Mouse (Mus musculus) adipocyte (in vitro differentiated cells): ENCODE data around the gene Fam208b.
"Not testable (repeated sequence)": the region's sequence is repeated elsewhere in the genome, so short reads cannot be mapped to it uniquely, and the experiment has no call there.

Experiments used
- DNase-seq: peaks from one replicate; pipeline ENCODE4 v3.0.0-alpha.2; 2016; ENCODE audit warnings: low spot score

Gene Fam208b

GRCm38 (mm10) chr13:3563130-3563529 is 47.8 kb downstream of the Fam208b start:
- DNase-seq = no peak

- no peak for DNase-seq
These were observed 63.1 kb downstream of the Fam208b start for GRCm38 (mm10) chr13:3547856-3548255.

GRCm38 (mm10) chr13:3547410-3547809 is 63.5 kb downstream of the Fam208b start:
- DNase-seq = no peak

- no peak for DNase-seq
These were observed 66.0 kb downstream of the Fam208b start for GRCm38 (mm10) chr13:3544925-3545324.

- no peak for DNase-seq
These were observed 66.6 kb downstream of the Fam208b start for GRCm38 (mm10) chr13:3544077-3544874.

GRCm38 (mm10) chr13:3541159-3541782 is 69.6 kb downstream of the Fam208b start:
- DNase-seq = no peak

- no peak for DNase-seq
These were observed 70.7 kb downstream of the Fam208b start for GRCm38 (mm10) chr13:3540166-3540565.

- DNase-seq = no peak
These were observed 71.8 kb downstream of the Fam208b start for GRCm38 (mm10) chr13:3538969-3539562.

- DNase-seq = peak; percentile 88
These were observed 72.5 kb downstream of the Fam208b start for GRCm38 (mm10) chr13:3538223-3538968.

GRCm38 (mm10) chr13:3537594-3538222 is 73.2 kb downstream of the Fam208b start, which contains the start of gene Gdi2:
Gene Gdi2, plus strand, starts transcription at chr13:3538063.
- DNase-seq = peak; percentile 97

- DNase-seq = no peak
These were observed 76.8 kb downstream of the Fam208b start for GRCm38 (mm10) chr13:3534146-3534545.

GRCm38 (mm10) chr13:3532451-3532850 is 78.5 kb downstream of the Fam208b start:
- no peak for DNase-seq

GRCm38 (mm10) chr13:3531692-3532320 is 79.1 kb downstream of the Fam208b start:
- no peak for DNase-seq

GRCm38 (mm10) chr13:3531176-3531575 is 79.7 kb downstream of the Fam208b start:
- not testable (repeated sequence) for DNase-seq

- no peak for DNase-seq
These were observed 80.5 kb downstream of the Fam208b start for GRCm38 (mm10) chr13:3530451-3530850.

GRCm38 (mm10) chr13:3526328-3526727 is 84.6 kb downstream of the Fam208b start:
- DNase-seq = no peak

GRCm38 (mm10) chr13:3525611-3526051 is 85.3 kb downstream of the Fam208b start:
- DNase-seq = no peak

- DNase-seq = no peak
These were observed 87.0 kb downstream of the Fam208b start for GRCm38 (mm10) chr13:3523946-3524345.

- no peak for DNase-seq
These were observed 87.4 kb downstream of the Fam208b start for GRCm38 (mm10) chr13:3523459-3523858.

- not testable (repeated sequence) for DNase-seq
These were observed 90.9 kb downstream of the Fam208b start for GRCm38 (mm10) chr13:3519994-3520393.

GRCm38 (mm10) chr13:3519357-3519756 is 91.6 kb downstream of the Fam208b start:
- DNase-seq = not testable (repeated sequence)
